Mouse (Mus musculus): ENCODE measurements around the gene Slc26a10.

Gene Slc26a10

DNA sequence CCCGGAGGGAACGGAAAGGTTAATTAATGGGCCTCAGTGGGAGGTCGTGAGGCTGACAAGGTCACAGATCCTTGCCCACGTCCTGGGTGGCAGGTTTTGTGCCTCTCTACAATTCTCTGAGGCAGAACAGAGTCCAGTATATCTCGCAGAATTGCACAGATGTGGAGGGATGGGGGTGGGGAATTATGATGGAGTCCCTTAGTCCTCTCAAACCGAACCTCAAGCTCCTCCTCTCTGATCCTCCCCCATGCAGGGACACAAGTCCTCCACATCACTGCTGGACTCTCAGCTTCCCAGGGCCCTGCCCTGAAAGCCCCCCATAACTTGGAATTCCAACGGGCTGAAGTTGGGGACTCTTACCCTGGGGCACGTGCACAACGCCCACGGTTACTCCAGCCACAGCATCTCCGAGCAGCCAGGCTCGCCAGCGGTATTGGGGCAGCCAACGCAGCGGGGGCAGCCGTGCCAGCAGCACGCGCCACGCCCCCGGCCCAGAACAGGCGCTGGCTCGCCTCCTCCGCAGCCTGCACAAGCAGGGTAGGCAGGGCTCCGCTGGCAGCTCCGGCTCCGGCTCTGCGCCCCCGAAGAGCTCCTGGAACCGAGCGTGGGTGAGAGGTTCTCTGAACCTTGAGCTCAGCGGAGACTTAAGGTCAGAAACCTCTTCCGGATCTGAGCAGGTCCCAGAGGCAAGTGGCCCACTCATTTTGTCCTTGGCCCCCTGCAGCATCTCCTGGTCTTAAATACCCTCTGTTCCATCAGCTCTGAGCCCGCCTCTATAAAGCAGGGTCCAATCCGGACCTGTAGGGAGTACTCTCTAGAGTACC, at the start of gene Slc26a10:
Slc26a10 (minus strand) TSS at position 775 of the 824 bp plus-strand sequence.
- peak; percentile 36 for DNase-seq (ENCODE audit: low spot score)

DNA sequence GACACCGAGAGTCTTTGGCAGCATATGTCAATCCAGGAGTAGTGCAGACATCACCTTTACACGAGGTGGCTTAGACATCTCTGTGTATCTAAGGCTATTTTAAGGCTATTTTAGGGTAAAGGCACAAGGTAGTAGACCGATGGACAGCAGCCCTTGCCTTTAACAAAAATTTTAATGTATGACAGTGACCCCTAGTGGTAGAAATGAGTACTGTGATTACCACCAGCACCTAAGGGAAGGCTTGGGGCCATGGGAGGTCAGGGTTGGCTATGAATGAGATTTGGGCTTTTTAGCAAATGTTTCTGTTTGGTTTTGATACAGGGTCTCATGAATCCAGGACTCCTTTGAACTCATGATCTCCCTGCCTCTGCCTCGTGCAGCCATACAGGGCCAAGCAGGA, 48.5 kb upstream of the Slc26a10 start:
- DNase-seq (ENCODE audit: low spot score): peak; percentile 88

DNA sequence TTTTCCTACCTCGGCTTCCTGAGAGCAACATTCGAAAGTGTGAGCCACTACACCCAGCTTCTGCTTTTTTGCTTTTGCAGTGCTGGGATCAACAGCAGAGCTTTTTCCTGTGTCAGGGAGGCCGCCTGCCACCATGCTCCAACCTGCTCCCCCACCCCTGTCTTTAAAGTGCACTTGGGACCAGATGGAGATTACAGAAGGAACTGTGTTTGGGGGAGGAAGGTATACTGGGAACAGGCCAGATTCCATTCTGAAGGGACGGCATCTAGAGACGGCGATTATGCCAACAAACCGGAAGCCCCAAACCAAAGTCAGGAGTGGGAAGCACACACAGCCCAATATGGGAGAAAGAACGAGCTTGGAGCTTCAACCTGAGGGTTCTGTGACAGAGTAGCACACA, 46.7 kb upstream of the Slc26a10 start:
- DNase-seq (ENCODE audit: low spot score): no peak

DNA sequence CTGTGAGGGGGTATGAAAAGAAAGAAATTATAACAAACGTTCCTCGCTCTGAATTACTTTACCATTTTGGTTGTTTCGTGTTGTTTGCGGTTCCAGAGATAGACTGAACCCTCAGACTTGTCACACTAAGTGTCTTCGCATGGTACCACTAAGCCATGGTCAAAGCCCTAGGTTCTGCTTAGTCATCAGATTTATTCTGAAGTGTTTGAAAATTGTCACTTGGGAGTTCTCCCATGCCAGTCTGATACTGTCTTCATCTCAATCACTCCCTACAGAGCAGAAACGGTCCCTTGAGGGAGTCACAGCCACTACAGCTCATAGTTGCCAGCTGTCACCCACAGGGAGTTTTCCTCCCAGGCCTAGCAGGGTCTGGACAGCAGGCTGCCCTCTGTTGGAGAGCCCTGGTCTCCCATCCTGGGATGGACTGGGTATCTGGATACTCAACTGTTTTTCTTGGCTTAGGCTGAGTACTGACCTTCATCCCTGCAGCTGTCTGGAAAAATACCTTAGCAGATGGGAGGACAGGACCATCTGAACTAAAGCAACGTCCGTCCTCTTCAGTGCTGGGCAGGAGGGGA, 46.0 kb upstream of the Slc26a10 start:
- DNase-seq (ENCODE audit: low spot score): peak; percentile 43

DNA sequence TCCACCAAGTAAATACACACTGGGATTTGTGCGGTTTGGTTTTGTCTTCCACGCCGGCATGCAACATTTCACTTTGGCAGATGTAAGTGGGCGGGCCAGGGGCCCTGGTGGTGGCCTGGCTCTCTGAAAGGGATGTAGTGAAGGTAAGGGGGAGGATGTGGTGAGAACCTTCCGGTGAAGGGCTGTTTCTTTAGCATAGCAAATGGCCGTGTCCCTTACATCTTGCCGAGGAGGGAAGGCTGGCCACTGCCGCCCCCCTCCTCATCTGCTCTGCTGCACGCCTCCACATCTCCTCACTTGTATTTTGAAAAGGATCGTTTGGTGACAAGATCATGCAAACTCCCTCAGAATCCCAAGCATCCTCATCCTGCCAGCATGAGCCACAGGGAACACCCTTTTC, 45.3 kb upstream of the Slc26a10 start:
- DNase-seq (ENCODE audit: low spot score): no peak

DNA sequence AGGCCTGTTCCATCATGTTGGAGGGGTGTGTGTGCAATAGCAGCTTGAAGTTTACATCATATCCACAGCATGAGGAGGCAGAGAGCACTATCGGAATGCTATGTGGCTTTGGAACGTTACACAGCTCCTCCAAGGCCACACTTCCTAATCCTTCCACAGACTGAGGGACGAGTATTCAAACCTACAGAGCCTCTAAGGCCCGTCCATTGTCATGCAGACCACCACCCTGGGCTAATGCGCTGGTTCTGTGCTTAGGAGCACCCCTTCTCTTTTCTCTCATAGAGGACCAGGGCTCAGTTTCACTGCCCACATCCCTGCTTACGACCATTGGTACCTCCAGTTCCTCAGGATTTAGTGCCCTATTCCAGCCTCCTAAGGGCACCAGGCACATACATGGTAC, 44.8 kb upstream of the Slc26a10 start:
- no peak for DNase-seq (ENCODE audit: low spot score)

DNA sequence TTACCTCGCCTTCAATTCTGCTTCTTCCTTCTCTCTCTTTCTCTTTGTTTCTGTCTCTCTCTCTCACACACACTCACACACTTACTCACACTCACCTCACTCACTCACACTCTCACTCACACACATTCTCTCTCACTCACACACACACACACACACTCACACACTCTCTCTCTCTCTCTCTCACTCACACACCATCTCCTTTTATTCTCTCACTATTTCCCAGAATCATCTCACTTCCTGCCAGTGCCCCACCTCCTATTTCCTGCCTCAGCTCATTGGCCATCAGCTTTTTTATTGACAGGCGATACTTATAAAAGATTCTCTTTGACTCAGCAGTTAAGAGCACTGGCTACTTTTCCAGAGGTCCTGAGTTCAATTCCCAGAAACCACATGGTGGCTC, 37.9 kb upstream of the Slc26a10 start:
- no peak for DNase-seq (ENCODE audit: low spot score)

DNA sequence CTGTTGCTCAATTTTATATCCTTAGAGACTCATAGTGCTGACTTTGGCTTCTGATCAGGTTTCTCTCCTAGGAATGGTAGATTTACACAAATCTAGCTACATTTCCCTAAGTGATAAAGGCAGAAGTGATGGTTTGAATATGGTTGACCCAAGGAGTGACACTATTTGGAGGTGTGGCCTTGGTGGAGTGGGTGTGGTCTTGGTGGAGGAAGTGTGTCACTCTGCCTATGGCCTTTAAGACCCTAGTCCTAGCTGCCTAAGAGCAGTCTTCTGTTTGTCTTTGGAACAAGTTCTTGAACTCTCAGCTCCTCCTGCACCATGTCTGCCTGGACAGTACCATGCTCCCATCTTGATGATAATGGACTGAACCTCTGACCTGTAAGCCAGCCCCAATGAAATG, 36.7 kb upstream of the Slc26a10 start:
- DNase-seq (ENCODE audit: low spot score): no peak

DNA sequence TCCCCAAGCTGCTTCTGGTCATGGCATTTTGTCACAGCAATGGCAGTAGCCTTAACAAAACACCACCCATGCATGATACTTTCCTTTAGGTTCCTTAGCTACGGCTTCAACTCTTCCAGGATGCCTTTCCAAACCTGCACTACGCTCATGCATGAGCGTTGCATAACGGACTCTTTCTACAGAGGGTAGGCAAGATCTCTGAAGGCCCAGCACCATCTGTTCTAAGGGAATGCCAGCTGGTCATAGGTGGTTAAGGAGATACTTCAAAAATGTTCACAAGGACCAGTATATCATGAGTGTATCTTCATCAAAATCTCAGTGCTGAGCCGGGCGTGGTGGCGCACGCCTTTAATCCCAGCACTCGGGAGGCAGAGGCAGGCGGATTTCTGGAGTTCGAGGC, 36.0 kb upstream of the Slc26a10 start:
- no peak for DNase-seq (ENCODE audit: low spot score)

DNA sequence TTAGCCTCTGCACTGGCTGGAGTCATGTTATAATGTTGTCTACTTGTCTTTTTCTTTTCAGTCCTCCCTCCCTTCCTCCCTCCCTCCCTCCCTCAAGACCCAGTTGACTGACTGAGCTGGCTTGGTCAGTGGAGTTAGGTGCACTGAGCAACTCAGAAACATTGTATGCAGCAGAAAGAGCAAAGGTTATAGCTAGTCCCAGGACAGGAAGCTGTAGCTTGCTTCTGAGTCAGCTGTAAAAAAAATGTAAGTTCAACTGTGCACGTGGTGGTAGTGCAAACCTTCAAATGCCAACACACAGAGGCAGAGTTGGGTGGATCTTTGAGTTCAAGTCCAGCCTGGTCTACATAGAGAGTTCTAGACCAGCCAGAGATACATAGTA, 34.0 kb upstream of the Slc26a10 start:
- no peak for DNase-seq (ENCODE audit: low spot score)

DNA sequence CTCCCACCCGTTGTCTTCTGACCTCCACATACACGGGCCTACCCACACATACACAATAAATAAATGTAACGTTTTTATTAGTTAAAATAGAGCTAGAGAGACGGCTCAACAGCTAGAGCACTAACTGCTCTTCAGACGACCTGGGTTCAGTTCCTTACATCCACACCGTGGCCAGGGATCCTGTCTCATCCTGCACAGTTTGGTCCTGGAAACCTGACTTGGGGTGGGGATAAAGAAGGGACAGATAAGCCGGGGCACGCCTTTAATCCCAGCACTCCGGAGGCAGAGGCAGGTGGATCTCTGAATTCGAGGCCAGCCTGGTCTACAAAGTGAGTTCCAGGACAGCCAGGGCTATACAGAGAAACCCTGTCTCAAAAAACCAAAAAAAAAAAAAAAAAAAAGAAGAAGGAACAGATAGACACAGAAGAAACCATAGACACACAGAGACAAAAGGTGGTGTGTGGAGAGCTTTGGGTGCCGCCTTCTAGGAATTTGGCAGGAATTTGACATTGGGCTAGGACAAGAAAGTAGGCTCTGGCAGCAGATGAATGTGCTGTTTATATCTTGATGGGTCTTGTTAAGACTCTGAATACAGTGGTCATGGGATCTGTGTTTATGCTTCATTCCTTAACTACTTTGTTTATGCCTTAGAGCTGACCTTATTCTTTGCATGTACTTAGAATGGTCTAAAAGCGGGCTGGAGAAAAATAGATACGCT, 33.4 kb upstream of the Slc26a10 start:
- DNase-seq (ENCODE audit: low spot score): no peak

DNA sequence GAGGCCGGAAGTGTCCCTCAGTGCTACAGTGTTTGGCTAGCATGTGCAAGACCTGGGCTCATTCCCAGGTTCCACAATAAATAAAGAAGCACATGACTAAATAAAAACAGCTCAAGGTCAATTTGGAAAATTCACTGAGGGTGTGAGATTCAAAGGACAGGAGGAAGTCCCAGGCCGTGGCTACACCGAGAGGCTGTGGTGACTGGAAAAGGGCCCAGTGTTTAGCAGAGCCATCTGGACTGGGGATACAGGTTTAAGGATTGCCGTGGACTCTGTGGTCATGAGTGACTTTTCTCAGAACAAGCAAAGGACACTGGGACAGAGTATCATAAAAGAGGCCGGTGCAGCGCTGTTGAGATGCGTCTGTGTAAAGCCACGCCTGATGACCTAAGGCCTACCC, 32.8 kb upstream of the Slc26a10 start:
- DNase-seq (ENCODE audit: low spot score): no peak

DNA sequence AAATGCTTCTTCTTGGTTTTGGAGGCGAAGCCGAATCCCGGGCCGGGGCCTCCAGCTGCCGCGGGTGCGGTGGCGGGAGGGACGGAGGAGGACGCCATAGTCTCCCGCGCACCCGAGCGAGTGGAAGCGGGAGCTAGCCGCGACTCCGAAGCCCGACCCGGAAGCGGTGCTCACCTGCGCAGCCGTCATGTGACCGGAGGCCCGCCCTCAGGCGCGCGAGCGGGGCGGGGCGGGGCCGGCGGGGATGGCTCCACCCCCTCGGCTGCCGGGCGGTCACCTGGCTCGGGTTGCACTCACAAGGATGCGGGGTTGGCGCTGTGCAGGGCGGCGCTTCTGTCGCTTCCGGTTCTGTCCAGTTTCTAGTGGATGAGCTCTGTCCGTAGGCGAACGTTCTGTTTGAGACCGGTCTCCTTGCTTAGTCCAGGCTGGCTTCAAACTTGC, 31.0 kb upstream of the Slc26a10 start, which contains the start of gene Pip4k2c:
Pip4k2c (minus strand) TSS at position 172 of the 441 bp plus-strand sequence.
- DNase-seq (ENCODE audit: low spot score): peak; percentile 89

DNA sequence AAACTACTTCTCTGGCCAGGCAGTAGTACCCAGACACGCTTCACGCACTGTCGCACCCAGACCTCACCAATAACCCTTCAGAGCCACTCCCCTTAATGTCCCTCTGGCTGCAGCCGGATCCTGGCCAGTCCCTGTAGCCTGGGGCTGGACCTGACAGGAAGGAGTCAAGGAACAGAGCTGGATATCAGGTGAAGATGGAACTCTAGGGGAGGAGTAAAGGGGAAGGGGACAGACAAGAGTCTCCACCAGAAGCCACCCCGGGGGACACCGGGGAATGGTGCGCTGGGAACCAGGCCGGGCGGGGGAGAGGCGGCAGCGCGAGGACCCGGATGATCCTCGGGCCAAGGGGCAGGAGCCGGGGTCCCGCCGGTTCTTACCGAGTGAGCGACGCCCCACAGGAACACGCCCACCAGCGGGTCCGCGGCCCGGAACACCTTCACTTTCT, 30.5 kb upstream of the Slc26a10 start:
- peak; percentile 54 for DNase-seq (ENCODE audit: low spot score)

DNA sequence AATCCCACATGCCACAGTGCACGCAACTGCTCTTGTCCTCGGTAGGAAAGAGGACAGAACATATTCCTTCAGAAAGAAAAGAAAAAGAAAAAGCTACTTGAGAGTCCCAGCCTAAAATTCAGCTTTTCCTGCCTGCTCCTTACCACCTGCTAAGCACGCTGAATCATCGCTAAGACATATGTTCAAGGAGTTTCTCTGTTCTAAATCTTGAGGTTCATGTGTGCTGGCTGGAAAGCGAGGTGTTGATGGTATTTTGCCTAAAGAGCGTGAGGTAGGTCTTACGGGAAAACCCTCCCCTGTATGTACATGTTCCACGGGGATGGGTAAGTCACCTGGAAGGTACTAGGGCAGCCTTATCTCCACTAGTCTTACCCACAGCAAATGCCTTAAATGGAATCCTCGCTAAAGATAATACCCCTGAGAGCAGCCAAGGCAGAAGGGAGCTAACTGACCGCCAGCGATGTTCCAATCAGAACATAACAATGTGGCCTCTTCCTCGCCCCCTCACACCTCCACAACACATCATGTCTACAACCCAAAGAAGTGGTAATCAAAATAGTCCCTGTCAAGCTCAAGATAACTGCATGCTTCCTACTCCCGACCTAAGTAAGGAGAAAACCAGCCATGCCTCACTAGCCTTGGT, 29.6 kb upstream of the Slc26a10 start:
- no peak for DNase-seq (ENCODE audit: low spot score)

DNA sequence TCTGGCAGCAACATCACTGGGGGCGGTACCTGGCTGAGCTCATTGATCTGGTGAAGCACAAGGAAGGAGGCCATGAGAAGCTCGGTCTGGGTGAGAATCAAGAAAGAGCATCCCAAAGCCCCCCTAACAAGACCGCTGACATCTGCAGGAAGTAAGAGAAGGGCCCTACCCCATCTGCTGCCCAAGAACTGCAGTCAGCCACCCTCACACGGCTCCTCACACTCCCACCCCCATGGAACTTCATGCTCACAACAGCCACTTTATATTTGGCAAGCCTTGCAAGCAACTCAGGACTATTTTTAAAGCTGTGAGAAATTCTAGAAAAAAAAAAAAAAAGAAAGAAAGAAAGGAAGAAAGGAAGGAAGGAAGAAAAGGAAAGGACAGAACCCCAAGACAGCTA, 28.5 kb upstream of the Slc26a10 start:
- no peak for DNase-seq (ENCODE audit: low spot score)

DNA sequence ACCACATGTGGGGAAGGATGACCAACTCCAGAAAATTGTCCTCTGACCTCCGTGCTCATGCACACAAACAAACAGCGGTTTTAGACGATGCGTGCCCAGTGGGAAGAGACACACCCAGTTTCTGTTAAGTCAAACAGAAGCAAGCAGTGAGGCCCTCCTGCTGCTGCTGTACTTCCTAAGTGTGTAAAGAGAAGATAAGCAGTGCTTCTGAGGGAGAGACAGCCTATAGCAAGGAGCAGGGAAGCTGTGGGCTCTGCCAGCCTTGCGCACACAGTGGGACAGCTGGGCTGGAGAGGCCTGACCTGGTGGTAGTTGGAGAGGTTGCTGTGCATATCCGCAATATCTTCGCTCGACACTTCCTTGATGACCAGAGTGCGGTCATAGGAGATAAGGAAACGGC, 24.9 kb upstream of the Slc26a10 start:
- DNase-seq (ENCODE audit: low spot score): no peak

DNA sequence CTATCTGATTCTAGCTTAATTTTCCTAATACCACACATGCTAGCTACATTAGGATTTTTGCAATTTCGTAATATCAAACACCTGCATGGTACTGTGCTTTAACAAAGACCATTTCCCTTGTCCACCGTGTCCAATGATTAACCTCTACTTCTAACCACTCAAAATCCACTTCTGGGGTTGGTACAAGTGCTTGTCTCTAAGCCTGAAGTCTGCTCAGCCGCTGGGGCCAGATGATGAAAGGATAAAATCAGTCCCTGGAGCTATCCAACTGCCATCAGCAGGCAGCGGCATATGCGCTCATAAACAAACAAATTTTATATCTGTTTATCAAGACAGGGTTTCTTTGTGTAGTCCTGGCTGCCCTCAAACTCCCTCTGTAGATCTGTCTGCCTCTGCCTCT, 24.1 kb upstream of the Slc26a10 start:
- no peak for DNase-seq (ENCODE audit: low spot score)

DNA sequence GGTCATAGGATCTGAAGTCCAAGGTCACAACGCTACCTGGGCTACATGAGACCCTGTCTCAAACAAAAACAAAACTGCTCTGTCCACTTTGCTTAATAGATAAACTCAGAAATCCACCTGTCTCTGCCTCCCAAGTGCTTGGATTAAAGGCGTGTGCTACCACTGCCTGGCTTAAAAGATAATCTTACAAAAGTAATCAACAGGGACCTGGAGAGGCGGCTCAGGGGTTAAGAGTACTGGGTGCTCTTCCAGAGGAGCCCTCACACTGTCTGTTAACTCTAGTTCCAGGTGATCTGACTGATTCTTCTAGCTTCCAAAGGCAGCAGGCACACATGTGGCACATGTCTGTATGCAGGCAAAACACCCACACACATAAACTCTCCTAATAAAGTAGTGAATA, 22.7 kb upstream of the Slc26a10 start:
- DNase-seq (ENCODE audit: low spot score): no peak

DNA sequence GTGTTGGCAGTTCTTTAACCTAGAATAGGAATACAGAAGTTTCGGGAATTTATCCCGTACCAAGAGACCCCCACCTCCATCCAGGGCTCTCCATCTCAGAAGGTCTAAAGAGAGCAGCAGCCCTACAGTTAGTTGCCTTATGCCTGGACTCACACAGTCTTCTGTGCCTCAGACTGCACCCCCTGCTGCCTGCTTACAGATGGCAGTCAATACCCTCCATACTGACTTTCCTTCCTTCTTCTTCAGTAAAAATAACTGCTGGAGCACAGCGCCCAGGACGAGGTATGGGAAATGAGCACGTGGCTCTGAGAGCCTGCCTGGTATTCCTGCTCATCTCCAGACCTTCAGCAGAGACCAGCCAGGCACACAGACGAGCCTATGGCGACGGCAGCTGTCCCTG, 19.8 kb upstream of the Slc26a10 start:
- DNase-seq (ENCODE audit: low spot score): no peak

DNA sequence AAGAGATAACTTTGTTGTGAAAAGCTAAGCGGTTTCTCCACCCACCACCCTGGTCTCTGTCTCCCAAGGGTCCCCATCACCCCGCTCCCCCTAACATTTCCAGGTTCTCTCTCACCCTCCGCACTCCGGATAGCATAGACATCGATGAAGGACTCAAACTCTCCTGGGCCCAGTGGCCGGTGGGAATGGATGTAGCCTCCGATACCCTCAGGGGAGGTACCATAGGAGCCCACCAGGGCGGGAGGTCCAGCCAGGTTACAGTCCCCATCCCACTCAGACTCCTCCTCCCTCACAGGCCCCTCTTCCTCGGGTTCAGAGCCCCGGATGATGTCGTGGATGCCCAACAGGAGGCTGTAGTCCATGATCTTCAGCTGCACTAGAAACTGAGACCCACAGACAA, 19.0 kb upstream of the Slc26a10 start:
- no peak for DNase-seq (ENCODE audit: low spot score)

DNA sequence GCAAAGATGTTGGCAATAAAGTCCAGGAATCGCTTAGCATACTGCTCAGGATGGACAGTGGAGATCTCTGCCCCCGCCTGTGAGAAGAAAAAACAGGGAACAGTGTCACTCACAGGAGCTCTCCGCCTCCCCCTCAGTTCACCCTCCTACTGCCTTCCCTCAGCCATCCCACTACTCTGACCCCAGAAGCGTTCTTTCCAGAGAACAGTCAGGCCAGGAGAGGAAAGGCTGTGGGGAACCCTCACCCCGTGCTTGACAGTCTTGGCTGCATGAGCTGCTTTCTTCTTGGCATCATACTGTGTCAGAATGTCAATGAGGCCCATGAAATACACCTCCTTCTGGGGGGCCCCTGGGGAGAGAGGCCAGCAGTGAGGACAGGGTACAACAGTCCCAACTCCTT, 18.6 kb upstream of the Slc26a10 start:
- DNase-seq (ENCODE audit: low spot score): no peak

DNA sequence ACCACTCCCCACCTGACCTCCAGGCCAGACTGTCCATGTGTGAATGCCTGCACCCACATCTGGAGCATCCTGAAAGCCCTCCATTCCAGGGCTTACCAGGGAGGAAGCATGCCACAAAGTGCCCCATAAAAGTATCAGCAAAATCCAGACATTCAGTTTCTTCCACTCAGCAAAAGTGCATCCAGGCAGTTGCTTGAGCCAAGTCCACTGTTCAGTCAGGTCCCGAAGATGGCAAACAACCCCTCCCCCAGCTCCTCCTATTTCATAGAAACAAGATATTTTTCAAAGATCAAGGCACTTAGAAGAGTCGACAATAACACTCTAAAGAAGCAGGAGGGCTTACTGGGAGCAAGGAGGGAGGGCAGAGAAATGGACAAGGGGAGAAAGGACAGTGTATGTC, 18.0 kb upstream of the Slc26a10 start:
- DNase-seq (ENCODE audit: low spot score): no peak

Data from embryo, embryonic 10.5 days (tissue).